Comparison of ENCODE assay signal across 28 mouse cellular contexts in the genomic region with DNA sequence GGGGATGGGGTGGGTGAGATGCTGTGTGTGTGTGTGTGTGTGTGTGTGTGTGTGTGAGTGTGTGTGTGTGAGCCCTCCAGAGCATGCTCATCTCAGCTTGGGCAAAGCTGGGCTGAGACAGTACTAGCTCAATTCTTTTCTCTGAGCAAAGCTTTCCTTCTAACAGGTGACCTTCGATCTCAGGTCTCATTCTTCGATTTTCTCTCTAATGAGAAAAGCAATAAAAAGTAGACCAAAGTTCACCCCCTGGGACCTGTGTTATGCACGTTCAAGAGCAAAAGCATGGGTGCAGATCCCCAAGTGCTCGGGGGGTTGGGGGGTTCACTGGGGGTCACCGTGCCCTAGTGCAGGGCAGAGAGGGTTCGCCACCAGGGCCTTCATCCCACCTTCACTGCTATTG.
DNase-seq lines count a peak whose midpoint lies in the region; ATAC-seq and TF ChIP-seq lines count a peak whose summit lies in the region.
"Had no signal": no experiment of that assay in that cellular context is flagged by ENCODE, and none has a peak within 500 bp of the region (broad histone marks: within the 10 kb centered on the region; RNA-seq: fewer than 3 reads in every experiment).

No protein-coding gene starts in this region.

- ATAC-seq in kidney, embryonic 15.5 days (replicated peaks; ENCODE audit: low FRiP score): no peak
- no peak for ATAC-seq in embryonic facial prominence, embryonic 13.5 days (ENCODE audit: insufficient number of reproducible peaks, insufficient read depth, low FRiP score, low TSS enrichment, low read depth)
- no peak for ATAC-seq in stomach, postnatal 0 days (ENCODE audit: low FRiP score, low TSS enrichment)
- ATAC-seq: activated CD4-positive, CD25-positive, alpha-beta regulatory T cell, adult 4 months; forebrain, embryonic 14.5 days; hindbrain, embryonic 16.5 days; midbrain, embryonic 13.5 days had no signal

- no peak for TF ChIP-seq POLR2A in myocyte (IDR thresholded peaks at IDR 0.05; ENCODE audit: insufficient read length, low read depth)

- H3K4me1 ChIP-seq in kidney, embryonic 15.5 days: 0 out of 2 replicates have a peak, but pooled peaks cover 4% of the 10 kb centered on the region
- H3K4me1 ChIP-seq in embryonic facial prominence, embryonic 13.5 days: peaks cover 5% of the 10 kb centered on the region; the same call in 1 of the 2 replicates
- no peaks in the 10 kb centered on the region for H3K4me1 ChIP-seq in stomach, postnatal 0 days (replicated peaks; ENCODE audit: control insufficient read depth, insufficient read depth)
- H3K4me1 ChIP-seq: heart, embryonic 12.5 days had no signal

- H3K9ac ChIP-seq in kidney, embryonic 15.5 days: no peak overlapping the region
- no peak overlapping the region for H3K9ac ChIP-seq in embryonic facial prominence, embryonic 13.5 days
- no peak overlapping the region for H3K9ac ChIP-seq in stomach, postnatal 0 days (ENCODE audit: low read length)
- H3K9ac ChIP-seq: heart, embryonic 12.5 days; liver, embryonic 14.5 days; midbrain, embryonic 13.5 days had no signal

- WGBS in kidney, embryonic 15.5 days: 84% methylated on average over 6 of the region's 6 CpGs
- WGBS in embryonic facial prominence, embryonic 13.5 days: 83% methylated on average over 6 of the region's 6 CpGs
- WGBS in stomach, postnatal 0 days: 88% methylated on average over 6 of the region's 6 CpGs

- no peak overlapping the region for H3K4me2 ChIP-seq in kidney, embryonic 15.5 days
- peak overlapping the region; percentile 10; the same call in 1 of the 2 replicates for H3K4me2 ChIP-seq in embryonic facial prominence, embryonic 13.5 days
- H3K4me2 ChIP-seq in myocyte (ENCODE audit: low read depth): peak overlapping the region; percentile 71
- no peak overlapping the region for H3K4me2 ChIP-seq in stomach, postnatal 0 days (replicated peaks; ENCODE audit: low read depth)
- H3K4me2 ChIP-seq: heart, embryonic 12.5 days; midbrain, embryonic 13.5 days had no signal

- peaks cover 6% of the 10 kb centered on the region for H3K27me3 ChIP-seq in kidney, embryonic 15.5 days
- no peaks in the 10 kb centered on the region for H3K27me3 ChIP-seq in embryonic facial prominence, embryonic 13.5 days
- no peaks in the 10 kb centered on the region for H3K27me3 ChIP-seq in myocyte (ENCODE audit: control insufficient read depth, insufficient read depth, insufficient read length)
- no peaks in the 10 kb centered on the region for H3K27me3 ChIP-seq in stomach, postnatal 0 days (ENCODE audit: control insufficient read depth, insufficient read depth, low read length)
- H3K27me3 ChIP-seq: heart, embryonic 12.5 days; midbrain, embryonic 13.5 days had no signal

- TF ChIP-seq EP300 in stomach, postnatal 0 days (optimal IDR thresholded peaks at IDR 0.05): no peak

- H3ac ChIP-seq in myocyte (ENCODE audit: control insufficient read depth, insufficient read length): no peak overlapping the region

- peak; percentile 18 for DNase-seq in kidney, adult 11 months
- peak; percentile 7 to 41 for DNase-seq in kidney, postnatal 25 days
- DNase-seq in kidney, postnatal 4 days: no peak
- no peak for DNase-seq in stomach, postnatal 0 days (ENCODE audit: low spot score)
- DNase-seq in gastrocnemius, postnatal 10 days: no peak
- DNase-seq: adrenal gland, adult 2 months; adrenal gland, postnatal 36 days; cerebellum, adult 2 months; cerebellum, postnatal 14 days; heart, adult 2 months; lung, adult 2 months; lung, postnatal 10 days; retina, postnatal 1 day; right cerebral cortex, postnatal 14 days; spleen, adult 18-20 months; thymus, adult 18-20 months; thymus, postnatal 36 days had no signal

- H3K27ac ChIP-seq in kidney, embryonic 15.5 days: no peak overlapping the region
- no peak overlapping the region for H3K27ac ChIP-seq in embryonic facial prominence, embryonic 13.5 days
- no peak overlapping the region for H3K27ac ChIP-seq in stomach, postnatal 0 days (replicated peaks)
- H3K27ac ChIP-seq: heart, adult 2 months; layer of hippocampus, adult 2 months; liver, embryonic 14.5 days; macrophage; midbrain, embryonic 13.5 days had no signal

- H3K79me2 ChIP-seq in myocyte (ENCODE audit: control insufficient read depth, insufficient read depth): no peaks in the 10 kb centered on the region

- H3K36me3 ChIP-seq in kidney, embryonic 15.5 days: no peaks in the 10 kb centered on the region
- no peaks in the 10 kb centered on the region for H3K36me3 ChIP-seq in embryonic facial prominence, embryonic 13.5 days
- H3K36me3 ChIP-seq in myocyte (ENCODE audit: control insufficient read depth, insufficient read depth): no peaks in the 10 kb centered on the region
- H3K36me3 ChIP-seq in stomach, postnatal 0 days (ENCODE audit: control insufficient read depth, insufficient read depth, low read length): no peaks in the 10 kb centered on the region
- H3K36me3 ChIP-seq: heart, embryonic 12.5 days; midbrain, embryonic 13.5 days had no signal

- no peaks in the 10 kb centered on the region for H3K9me3 ChIP-seq in kidney, embryonic 15.5 days (replicated peaks)
- peaks cover 4% of the 10 kb centered on the region; the same call in 1 of the 2 replicates for H3K9me3 ChIP-seq in embryonic facial prominence, embryonic 13.5 days
- H3K9me3 ChIP-seq in stomach, postnatal 0 days (ENCODE audit: control insufficient read depth, low read length): no peaks in the 10 kb centered on the region
- H3K9me3 ChIP-seq: midbrain, embryonic 13.5 days had no signal

- no peak for TF ChIP-seq CTCF in stomach, postnatal 0 days (IDR thresholded peaks at IDR 0.05; ENCODE audit: low read depth)

- H3K4me3 ChIP-seq in kidney, embryonic 15.5 days (replicated peaks): no peak overlapping the region
- no peak overlapping the region for H3K4me3 ChIP-seq in embryonic facial prominence, embryonic 13.5 days
- peak overlapping the region; percentile 31 for H3K4me3 ChIP-seq in myocyte
- H3K4me3 ChIP-seq in stomach, postnatal 0 days (ENCODE audit: low read depth, low read length): no peak overlapping the region
- H3K4me3 ChIP-seq: heart, adult 2 months; heart, embryonic 12.5 days; layer of hippocampus, adult 2 months; midbrain, embryonic 13.5 days had no signal

TF ChIP-seq in myocyte, 11 proteins besides CTCF, POLR2A, EP300 and RAD21:
- TF ChIP-seq MYOG (IDR thresholded peaks at IDR 0.05; ENCODE audit: control insufficient read depth in 1 of 3, insufficient read depth in 1 of 3, insufficient read length in 2 of 3, low read depth in 2 of 3) (no peak), TCF12 (IDR thresholded peaks at IDR 0.05; ENCODE audit: insufficient read depth, poor library complexity, severe bottlenecking) (no peak), TCF3 (IDR thresholded peaks at IDR 0.05; ENCODE audit: insufficient read length, low read depth) (no peak), REST (IDR thresholded peaks at IDR 0.05; ENCODE audit: insufficient read depth, insufficient read length) (no peak), E2F4 (IDR thresholded peaks at IDR 0.05; ENCODE audit: insufficient read depth) (no peak), CEBPB (IDR thresholded peaks at IDR 0.05; ENCODE audit: insufficient read depth, poor library complexity, severe bottlenecking) (no peak), MAX (IDR thresholded peaks at IDR 0.05; ENCODE audit: low read depth) (no peak), POLR2AphosphoS2 (IDR thresholded peaks at IDR 0.05; ENCODE audit: insufficient read length, low read depth) (no peak)
TF ChIP-seq in myocyte: peak in this region for 0.

Comparison
In these comparisons a context has a peak if more than half of its experiments do, and no peak if none do; other contexts are left out.
1. DNase-seq: peak in kidney, adult 11 months (single experiment) and kidney, postnatal 25 days (2 of 2); none in kidney, postnatal 4 days (0 of 2), stomach, postnatal 0 days (single experiment) and gastrocnemius, postnatal 10 days (single experiment).
2. H3K4me2 ChIP-seq: peak in embryonic facial prominence, embryonic 13.5 days (single experiment) and myocyte (single experiment); none in kidney, embryonic 15.5 days (single experiment) and stomach, postnatal 0 days (single experiment).